Mouse (Mus musculus): ENCODE data around the gene Oma1.

The Oma1 gene

DNA sequence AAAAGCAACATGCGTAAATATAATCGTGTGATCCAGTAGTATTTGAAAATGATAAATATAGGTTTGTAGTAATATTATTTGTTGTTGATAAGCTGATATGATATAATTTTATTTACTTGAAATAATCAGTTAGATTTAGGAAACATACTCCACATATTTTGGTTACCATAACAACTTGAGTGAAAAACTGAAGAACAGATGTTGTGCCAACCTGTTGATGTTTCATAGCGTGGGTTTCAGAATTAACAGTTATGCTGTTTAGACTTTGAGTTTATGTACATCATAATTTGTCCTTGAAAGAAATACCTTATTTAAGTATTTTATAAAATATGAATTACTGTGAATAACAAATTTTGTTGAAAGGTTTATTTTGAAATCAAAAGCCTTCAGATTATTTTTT lies 43.8 kb downstream of the Oma1 start:
- DNase-seq (ENCODE audit: low read depth, low spot score) = peak; percentile 36

DNA sequence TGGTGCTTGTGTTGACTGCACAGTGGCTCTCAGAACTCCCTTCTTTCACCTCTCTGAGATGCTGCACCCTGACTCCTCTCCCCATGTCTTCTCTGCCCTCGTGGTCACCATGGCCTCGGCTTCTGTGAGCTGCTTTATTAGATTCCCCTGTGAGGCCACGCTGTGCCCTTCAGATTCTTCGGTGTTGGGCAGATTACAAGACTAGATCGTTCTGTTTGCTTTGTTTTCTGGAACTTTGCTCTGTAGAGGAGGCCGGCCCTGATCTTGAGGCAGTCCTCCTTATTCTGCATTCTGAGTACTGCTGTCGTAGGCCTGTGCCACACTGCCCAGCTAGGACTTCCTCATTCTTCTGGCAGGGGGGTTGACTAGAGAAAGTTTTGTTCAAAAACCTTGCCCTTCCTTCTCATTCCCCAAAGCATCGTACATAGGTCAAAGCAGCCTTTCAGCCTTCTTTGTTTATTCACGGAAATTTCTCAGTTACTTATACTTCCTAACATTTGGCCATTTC lies 45.4 kb downstream of the Oma1 start:
- DNase-seq (ENCODE audit: low read depth, low spot score) = no peak

DNA sequence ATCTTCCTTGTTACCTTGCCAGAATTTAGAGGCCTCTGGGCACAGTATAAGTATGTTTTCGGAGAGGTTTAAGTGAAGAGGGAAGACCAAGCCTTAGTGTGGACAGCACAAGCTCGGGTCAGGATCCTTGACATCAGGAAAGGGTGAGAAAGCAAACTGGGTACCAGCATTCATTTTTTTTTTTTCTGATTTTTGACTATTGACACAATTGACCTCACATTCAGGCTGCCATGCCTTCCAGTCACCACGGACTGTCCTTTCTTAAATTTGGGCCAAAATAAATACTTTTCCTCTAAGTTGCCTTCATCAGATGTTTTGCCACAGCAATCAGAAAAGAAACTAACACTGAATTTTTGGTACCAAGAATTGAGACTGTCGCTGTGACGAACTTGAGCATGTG lies 68.6 kb downstream of the Oma1 start:
- DNase-seq (ENCODE audit: low read depth, low spot score) = no peak

DNA sequence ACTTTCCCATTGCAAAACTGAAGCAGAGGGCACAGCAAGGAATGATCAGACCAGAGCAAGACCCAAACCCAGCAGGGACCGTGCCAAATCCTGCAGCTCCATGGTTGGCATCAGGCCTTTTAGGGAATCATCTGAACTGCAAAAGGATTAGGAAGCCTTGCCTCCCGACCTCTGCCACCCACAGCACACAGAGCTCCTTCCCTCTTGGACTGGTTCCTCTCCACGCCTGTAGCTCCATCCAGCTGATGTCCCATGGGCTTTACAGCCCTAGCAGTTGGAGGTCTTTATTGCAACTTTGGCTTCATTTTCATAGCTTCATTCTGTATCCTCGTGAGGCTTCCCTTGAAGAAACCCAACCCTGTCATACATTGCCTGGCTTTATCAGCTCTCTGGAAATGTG lies 71.4 kb downstream of the Oma1 start:
- no peak for DNase-seq (ENCODE audit: low read depth, low spot score)

DNA sequence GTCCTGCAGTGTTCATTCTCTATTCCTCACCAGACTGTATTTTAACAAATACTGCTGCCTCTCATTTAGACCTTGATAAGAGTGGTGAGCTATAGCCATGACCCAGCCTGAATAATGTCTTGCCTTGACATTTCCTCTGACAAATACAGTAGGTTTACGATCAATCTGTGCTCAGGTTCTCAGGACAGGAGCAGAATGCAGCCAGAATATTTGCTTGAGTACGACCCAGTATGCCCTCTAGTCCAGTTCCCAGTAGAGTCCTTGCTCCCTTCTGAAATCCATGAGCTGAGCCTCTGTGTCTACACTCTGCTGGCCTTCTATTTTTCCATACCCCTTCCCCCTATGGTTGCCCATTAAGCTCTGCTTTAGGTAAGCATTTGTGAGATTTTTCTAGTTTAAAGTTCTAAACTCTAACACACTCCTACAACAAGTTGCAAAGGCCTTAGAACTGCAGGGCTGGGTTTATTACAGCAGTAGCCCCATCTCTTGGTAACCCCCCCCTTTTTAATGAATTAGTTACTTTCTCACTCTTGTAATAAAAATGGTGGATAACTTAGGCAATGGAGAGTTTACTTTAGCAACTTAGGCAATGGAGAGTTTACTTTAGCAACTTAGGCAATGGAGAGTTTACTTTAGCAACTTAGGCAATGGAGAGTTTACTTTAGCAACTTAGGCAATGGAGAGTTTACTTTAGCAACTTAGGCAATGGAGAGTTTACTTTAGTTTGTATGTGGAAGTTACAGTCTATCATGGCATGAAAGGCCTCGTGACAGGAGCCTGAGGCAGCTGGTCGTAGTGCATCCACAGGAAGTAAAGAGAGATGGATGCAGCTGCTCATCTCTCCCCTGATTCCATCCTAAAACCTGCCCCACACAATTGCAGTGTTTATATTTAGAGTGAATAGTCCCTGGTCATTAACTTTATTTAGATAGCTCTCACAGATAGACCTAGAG lies 72.5 kb downstream of the Oma1 start:
- no peak for DNase-seq (ENCODE audit: low read depth, low spot score)

DNA sequence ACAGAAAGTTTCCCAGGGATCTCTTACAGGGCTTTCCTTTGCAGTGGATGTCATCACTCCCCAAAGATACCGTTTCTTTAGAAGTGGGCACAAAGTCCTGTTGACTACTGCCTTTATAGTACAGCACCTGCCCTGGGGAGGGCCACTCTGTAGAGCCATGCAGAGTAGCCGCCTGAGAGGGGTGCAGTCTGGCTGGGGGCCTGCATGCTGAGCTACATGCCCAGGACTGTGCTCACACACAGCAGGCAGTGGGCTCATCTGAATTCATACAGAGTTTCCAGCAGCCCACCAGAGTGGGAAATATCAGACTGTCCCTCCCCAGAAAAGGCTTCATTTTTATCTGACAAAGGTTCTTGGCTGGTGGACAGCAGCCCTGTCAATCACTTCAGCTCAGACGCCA lies 73.7 kb downstream of the Oma1 start:
- no peak for DNase-seq (ENCODE audit: low read depth, low spot score)

DNA sequence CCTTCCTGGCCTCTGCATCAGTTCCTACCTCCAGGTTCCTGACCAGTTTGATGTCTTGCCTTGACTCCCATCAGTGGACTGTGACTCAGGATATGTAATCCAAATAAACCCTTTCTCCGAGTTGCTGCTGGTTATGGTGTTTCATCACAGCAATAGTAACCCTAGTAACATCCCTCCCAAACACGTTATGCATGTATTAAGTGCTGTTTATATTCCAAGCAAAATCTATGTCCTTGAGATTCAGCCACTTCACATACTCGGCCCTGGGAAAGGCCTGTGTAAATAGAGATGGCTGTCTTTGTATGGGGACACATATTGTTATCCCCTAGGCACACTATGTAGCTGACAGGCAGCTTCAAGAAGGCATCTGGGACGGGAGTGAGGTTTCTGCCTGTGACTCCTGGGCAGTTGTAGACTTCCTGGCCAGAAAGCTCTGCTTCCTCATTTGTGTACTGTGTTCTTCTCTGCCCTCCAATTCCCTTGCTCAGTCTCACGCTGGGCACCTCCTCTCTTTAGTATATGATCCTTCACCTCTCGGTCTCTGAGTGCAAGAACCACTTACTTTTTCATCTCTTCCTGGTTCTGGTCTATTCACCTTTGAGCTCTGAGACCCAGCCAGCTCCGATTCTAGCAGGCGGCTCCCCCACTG lies 75.0 kb downstream of the Oma1 start:
- no peak for DNase-seq (ENCODE audit: low read depth, low spot score)

DNA sequence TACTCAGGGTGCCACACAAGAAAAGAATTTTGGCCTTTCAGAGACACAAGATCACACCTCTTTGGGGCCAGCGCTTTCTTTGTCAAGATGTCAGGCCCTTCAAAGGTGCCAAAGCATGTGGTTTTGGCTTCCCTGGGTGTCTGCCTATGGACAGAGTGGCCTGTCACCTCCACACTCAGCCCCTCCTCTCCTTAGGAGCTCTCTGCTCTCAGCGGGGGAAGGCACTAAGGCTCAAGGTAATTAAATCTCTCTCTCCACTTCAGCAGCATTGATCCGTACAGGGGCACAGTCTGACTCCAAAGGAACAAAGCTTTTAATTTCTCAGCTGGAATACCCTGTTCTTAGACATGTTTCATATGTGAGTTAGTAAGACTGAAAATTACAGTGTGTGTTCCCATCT lies 76.0 kb downstream of the Oma1 start:
- no peak for DNase-seq (ENCODE audit: low read depth, low spot score)

DNA sequence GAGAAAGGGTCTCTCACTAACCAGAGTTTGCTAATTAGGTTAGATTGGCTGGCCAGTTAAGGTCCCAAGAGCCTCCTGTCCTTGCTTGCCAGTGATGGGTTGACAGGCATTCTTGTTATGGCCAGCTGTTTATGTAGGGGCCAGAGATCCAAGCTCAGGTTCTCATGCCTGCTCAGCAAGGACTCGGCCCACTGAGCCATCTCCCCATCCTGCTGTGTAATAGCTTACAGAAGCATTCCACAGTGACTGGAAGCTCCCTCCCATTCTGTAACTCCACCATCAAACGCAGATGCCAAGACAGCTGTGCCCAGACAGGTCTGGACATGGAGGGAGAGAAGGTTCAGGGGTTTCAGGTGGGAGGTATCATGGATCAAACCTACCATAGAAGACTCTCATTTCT lies 76.9 kb downstream of the Oma1 start:
- DNase-seq (ENCODE audit: low read depth, low spot score) = no peak

DNA sequence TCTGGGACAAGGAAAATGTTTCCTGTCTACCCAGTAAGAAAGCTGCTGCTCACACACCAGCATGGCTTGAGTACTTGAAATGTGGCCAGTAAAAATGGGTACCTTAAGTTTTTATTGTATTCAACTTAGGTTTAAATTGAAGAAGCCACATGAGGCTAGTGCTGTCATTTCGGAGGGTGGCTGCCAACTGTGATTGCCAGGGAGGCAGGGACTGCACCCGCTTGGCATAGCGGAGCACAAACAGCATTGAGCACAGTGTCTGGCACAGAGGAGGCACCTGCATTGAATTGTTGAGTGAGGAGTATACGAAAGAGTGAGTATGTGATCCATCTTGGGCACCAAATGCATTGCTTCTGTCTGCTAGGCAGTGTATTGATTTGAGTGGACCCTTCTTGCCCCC lies 81.5 kb downstream of the Oma1 start:
- DNase-seq (ENCODE audit: low read depth, low spot score) = no peak

DNA sequence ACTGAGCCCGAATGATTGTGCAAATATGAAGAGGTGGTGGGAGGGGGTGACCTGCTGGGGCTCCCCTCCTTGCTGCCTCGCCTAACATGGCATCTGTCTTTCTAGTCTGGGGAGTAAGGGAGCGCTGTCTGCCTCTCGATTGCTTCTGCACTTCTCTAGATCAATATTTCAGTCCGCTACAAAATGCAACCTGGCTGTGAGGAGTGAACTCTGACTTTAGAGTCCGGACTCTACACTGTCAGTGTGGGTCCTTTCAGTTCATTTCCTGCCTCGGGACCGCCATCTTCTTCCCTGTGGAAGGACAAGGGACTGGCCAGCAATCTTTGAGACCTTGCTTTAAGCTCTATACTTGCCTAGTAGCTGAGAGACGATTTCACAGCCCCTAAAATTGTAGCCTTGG lies 82.3 kb downstream of the Oma1 start:
- no peak for DNase-seq (ENCODE audit: low read depth, low spot score)

DNA sequence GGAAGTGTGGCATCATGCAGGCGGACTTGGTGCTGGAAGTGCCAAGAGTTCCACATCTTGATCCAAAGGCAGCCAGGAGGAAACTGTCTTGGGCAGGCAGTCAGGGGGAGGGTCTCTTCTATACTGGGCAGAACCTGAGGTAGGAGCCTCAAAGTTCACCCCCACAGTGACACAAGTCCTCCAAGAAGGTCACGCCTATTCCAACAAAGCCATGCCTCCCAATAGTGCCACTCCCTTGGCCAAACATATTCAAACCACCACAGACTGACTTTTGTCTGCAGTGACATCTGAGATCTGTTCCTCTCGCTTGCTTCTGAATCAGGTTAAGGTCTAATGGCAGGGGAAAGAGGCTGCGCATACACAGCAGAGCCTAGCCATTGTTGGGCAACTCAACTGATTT lies 83.3 kb downstream of the Oma1 start:
- no peak for DNase-seq (ENCODE audit: low read depth, low spot score)

DNA sequence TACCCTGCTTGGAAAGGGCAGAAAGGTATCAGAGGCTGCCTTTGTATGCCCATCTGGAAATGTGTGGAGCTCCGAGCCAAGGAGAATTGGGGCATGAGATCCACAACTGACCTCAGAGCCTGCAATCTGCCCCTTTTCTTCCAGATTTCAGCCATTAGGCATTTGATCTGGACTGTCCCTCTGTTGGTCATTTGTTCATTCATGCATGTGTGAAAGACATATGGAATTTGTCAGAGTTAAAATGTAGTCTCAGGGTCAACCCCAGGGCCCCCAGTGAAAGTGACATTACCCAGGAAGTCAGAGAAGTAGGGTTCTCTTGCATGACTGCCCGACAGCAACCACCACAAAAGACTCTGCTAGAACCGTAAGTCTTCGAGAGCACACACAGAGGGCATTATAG lies 89.0 kb downstream of the Oma1 start:
- no peak for DNase-seq (ENCODE audit: low read depth, low spot score)

DNA sequence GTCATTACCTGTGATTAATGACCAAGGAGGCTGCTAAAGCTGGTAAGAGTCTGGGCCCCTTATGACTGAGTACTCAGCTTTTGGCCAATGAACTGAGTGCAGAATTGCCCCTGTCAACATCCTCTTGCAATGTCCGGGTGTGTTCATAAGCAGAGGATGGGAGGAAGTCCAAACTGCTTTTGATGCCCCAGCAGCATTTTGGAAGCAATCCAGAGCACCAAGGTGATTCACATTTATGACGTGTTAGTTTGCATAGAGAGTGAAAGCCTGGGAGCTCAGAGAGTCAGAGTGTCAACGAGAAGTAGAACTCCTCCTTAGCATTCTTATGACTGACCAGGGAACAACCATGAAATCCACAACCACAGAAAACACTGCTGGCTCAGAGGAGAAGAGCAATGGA lies 91.7 kb downstream of the Oma1 start:
- no peak for DNase-seq (ENCODE audit: low read depth, low spot score)

DNA sequence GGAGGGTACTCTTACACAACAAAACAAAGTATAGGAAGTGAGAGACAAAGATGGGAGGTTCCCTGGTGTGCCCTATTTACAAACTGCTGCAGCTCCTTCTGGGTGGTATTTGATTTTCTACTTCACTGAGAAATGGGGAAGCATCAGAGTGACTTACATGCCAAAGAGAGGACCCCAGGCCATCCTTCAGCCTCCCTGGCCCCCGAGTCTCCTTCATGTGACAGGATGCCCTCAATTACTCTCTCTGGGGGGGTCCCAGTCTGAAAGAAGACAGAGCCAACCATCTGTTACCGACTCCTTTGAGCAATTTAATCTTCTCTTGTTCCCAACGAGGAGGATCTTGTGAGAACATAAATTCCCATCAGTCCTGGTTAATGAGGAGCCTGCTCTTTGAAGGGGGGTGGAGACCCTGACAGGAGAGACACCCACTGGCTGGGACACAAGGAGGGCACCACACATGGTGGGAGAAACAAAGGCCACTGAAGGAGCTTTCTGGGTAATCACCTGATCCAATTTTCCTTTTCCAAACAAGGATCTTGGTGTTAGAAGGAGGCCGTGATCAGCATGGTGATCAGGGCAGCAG lies 96.7 kb downstream of the Oma1 start:
- DNase-seq (ENCODE audit: low read depth, low spot score) = no peak
